Mouse (Mus musculus) embryonic fibroblast, embryonic 13.5 days (primary cell): ENCODE results near the gene Dhrs9.
"Not testable (repeated sequence)": the region's sequence is repeated elsewhere in the genome, so short reads cannot be mapped to it uniquely, and the experiment has no call there.

ENCODE experiments used
- CTCF ChIP-seq: IDR thresholded peaks from 2 replicates; pipeline ENCODE4 v1.5.1; 2011; ENCODE audit warnings: mild to moderate bottlenecking, control low read depth, low read length, moderate library complexity, borderline replicate concordance; ENCODE audit not compliant: insufficient read depth
- POLR2A ChIP-seq: IDR thresholded peaks from 2 replicates; pipeline ENCODE4 v1.6.1; 2011; ENCODE audit warnings: low read depth, mild to moderate bottlenecking, control low read depth, low read length, moderate library complexity

DNA sequence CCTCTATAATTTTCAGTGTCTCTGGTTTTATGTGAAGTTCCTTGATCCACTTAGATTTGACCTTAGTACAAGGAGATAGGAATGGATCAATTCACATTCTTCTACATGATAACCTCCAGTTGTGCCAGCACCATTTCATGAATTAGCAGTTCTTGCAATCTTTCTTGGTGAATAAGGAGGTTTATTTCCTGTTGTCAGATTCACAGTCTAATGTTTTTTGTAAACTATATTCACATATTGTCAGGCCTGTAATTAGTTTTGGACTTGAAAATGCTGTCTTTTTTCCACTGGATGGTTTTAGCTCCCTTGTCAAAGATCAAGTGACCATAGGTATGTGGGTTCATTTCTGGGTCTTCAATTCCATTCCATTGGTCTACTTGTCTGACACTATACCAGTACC is 24.8 kb upstream of the Dhrs9 start:
- not testable (repeated sequence) for TF ChIP-seq POLR2A, CTCF
